Mouse (Mus musculus) B cell, adult 2 months (primary cell): ENCODE data around the gene Gm10181.
"Not testable (repeated sequence)": the region's sequence is repeated elsewhere in the genome, so short reads cannot be mapped to it uniquely, and the experiment has no call there.

ENCODE experiments used
- DNase-seq, 2 experiments: peaks; one replicate each; pipeline ENCODE4 v3.0.0; 2022

Gene Gm10181

GRCm38 (mm10) chr9:25089122-25089521 is at the start of gene Gm10181:
TSS of gene Gm10181 (plus strand) at chr9:25089422.
- DNase-seq = no peak

GRCm38 (mm10) chr9:25041665-25042064 is 47.6 kb upstream of the Gm10181 start:
- DNase-seq = peak; percentile 19 to 28

DNA sequence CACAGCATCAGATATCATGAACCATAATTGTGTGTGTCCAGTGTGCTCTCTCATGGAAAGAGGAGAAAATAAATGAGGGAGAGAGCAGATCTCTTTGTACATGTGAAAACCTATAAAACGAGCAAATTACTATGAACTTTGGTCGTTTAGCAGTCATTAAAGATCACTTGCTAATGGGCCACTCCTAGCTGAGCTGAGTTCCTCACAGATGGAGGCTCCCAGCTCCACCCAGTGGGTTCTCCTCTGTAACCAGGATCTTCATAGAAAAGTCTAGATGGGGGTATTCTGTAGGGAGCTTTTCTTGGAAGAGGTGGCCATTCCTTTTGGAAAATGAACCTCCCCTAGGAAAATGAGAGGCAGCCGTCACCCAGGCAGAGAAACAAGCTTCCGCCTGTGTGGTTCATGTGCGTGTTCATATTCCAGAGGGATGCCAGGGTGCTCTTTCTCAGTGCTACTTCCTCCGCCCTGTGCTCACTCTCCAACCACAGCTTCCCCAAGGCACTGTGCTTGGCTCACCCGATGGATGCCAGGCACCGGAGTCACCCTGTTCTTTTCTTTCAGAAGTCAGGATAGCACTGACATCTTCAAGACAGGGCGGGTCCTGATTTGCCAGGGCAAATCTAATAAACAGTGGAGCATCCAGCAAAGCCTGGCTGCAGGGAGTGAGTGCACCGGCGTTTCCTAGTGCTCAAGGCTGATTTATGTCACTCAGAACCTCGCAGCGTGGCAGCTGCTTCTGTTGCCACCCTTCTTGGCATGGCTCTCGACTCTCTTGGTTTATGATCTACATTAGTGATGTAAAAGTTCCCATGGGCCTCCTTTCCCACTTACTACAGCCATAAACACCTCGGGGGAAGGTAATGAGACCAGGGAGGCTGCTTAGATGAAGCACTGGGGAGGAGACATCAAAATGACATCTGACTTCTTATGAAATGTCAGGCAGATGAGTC is 46.8 kb upstream of the Gm10181 start:
- DNase-seq = no peak

GRCm38 (mm10) chr9:25044325-25044724 is 44.9 kb upstream of the Gm10181 start:
- no peak for DNase-seq

DNA sequence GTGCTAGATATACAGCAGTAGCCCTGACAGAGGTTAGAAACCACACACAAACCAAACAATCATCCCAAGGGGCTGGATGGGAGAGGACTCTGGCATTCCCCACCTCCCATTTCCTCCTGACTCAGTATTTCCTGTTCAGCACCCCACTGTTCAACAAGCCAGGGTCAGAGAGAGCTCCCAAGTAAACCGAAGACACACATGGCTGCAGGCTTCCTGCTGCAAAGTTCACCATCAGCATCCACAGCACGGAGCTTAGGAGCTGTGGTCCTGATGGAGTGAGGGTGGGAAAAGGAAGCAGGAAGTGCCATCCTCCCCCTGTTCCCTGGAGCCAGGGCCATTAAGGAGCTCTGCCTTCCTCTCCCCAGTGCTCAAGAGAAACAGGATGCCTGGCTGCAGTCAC is 40.9 kb upstream of the Gm10181 start:
- DNase-seq = no peak

- no peak for DNase-seq
These were observed 40.3 kb upstream of the Gm10181 start for GRCm38 (mm10) chr9:25048940-25049339.

DNA sequence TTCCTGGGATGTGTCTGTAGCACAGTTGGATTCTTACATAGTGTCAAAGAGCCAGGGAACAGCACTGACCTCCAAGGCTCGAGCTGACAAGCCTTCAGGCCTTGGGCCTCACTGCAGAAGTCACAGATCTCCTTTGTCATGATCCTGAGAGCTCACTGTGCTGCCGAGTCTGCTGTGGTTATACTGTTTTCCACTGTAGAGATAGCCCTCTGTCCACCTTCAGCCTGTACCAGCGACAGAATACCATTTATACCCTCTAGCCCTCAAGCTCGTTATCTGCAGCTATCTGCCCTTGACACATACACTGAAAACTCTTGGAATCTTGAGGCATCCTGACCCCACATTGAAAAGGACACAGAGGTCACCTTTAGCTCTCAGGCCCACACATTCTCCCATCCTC is 37.3 kb upstream of the Gm10181 start:
- DNase-seq = no peak

GRCm38 (mm10) chr9:25055650-25056376 is 33.4 kb upstream of the Gm10181 start:
- no peak for DNase-seq

GRCm38 (mm10) chr9:25058726-25059125 is 30.5 kb upstream of the Gm10181 start:
- no peak for DNase-seq

GRCm38 (mm10) chr9:25072666-25073065 is 16.6 kb upstream of the Gm10181 start:
- DNase-seq = no peak

- DNase-seq = no peak
These were observed 13.2 kb upstream of the Gm10181 start for GRCm38 (mm10) chr9:25075977-25076376.

GRCm38 (mm10) chr9:25076505-25076904 is 12.7 kb upstream of the Gm10181 start:
- DNase-seq = no peak

DNA sequence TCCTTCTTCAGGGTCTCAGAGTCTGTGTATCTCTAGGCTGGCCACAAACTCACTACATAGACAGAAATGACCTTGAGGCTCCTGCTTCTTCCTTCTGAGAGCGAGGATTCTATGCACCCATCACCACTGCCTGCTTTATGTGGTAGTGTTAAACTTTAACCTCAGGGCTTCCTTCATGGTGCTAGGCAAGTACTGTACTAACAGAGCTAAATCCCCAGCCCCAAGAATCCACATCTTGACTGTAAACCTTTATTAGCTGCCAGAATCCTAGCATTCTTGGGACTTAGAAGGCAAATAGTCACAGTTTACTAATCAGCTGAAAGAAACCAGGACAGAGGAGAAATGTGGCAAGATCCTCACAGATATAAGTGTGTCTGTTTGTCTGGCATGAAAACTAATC is 1.6 kb downstream of the Gm10181 start:
- no peak for DNase-seq

DNA sequence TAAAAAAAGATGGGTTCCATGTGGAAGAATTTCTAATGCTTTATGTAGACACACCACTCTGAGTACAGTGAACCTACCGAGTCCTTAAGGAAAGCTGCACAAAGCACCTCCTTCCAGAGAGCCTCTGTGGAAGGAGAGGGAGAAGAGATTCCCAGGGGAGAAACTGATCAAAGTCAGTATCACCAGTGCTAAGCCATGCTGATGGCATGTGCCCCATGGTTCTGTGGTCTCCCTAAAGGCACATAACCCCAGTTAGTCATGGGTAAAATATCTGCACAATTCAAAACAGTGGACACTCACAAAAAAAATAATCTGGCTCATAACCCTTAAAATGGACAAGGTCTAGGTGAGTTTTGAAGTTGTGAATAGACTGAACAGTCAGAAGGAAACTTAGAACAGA is 13.7 kb downstream of the Gm10181 start:
- DNase-seq = no peak

- peak; percentile 46 to 49 for DNase-seq
These were observed 15.4 kb downstream of the Gm10181 start for GRCm38 (mm10) chr9:25104638-25105037.

GRCm38 (mm10) chr9:25123590-25123989 is 34.4 kb downstream of the Gm10181 start:
- not testable (repeated sequence) for DNase-seq

- no peak for DNase-seq
These were observed 34.8 kb downstream of the Gm10181 start for GRCm38 (mm10) chr9:25124048-25124447.

DNA sequence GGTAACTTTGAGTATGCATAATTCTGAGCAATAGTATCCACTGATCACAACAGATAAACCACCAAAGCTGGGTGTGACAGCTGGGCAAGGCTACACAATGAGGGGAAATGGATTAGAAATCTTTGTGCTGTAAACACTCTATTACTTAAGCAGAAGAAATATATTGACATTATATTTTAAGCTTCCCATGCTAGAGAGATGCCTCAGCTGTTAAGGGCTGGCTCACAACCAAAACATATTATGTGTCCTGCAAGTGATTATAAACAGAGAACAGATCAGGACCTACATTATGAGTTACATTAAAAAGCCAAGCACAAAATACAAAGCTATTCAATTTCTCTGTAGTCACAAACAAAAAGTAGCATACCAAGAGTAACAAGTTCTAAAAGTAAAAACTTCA is 43.0 kb downstream of the Gm10181 start:
- no peak for DNase-seq

DNA sequence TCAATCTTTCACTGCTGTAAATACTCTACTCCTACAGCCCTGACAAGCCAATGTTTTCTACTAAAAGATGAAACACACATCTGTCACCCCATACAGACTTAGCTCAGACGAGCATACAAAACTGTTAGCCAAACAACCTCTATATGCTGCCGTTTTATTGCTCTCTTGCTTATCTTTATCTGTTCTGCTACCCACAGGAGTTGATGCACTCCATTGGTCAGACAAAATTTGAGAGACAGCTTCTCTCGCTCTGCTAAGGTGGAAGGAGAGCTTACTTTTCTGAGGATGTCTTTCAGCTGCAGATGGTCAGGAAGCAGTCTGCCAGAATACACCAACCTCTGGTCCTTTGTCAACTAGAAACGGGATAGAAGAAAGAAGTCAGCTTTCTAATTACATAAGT is 43.7 kb downstream of the Gm10181 start:
- no peak for DNase-seq

- no peak for DNase-seq
These were observed 49.7 kb downstream of the Gm10181 start for GRCm38 (mm10) chr9:25138900-25139299.
